Mouse (Mus musculus): ENCODE data around the gene Birc2. TPM values are rescaled to one million over a fixed set of nuclear protein-coding genes. Genes with fewer than 3 reads are reported as not detected.
"Not testable (repeated sequence)": the region's sequence is repeated elsewhere in the genome, so short reads cannot be mapped to it uniquely, and the experiment has no call there.

The Birc2 gene
- 10 to 100 TPM; 34.9 to 36.6 TPM for total RNA-seq (2021)
- long read RNA-seq, experiment 1, transcript Birc2-202 (7 exons, 3,130 nt): minor isoform, 5 of 49 reads
- long read RNA-seq, experiment 1, transcript Birc2-204 (8 exons, 3,331 nt): major isoform, 30 of 49 reads
- long read RNA-seq, experiment 1, partial matches to known transcripts: 7 of 49 reads
- long read RNA-seq, experiment 1, other reads (novel, unspliced or antisense): 7 of 49 reads
- long read RNA-seq, experiment 2, transcript Birc2-202 (7 exons, 3,130 nt): minor isoform, 7 of 44 reads
- long read RNA-seq, experiment 2, transcript Birc2-204 (8 exons, 3,331 nt): major isoform, 30 of 44 reads
- long read RNA-seq, experiment 2, partial matches to known transcripts: 1 of 44 reads
- long read RNA-seq, experiment 2, other reads (novel, unspliced or antisense): 6 of 44 reads

- peak; percentile 96 to 97 for DNase-seq (ENCODE audit: low spot score in 2 of 2)
Observed at GRCm38 (mm10) chr9:7836905-7837805, at the start of gene Birc2. Gene Birc2 (minus strand): TSS chr9:7837064.

GRCm38 (mm10) chr9:7884346-7884745 lies 47.5 kb upstream of the Birc2 start:
- DNase-seq (ENCODE audit: low spot score in 2 of 2): no peak

DNA sequence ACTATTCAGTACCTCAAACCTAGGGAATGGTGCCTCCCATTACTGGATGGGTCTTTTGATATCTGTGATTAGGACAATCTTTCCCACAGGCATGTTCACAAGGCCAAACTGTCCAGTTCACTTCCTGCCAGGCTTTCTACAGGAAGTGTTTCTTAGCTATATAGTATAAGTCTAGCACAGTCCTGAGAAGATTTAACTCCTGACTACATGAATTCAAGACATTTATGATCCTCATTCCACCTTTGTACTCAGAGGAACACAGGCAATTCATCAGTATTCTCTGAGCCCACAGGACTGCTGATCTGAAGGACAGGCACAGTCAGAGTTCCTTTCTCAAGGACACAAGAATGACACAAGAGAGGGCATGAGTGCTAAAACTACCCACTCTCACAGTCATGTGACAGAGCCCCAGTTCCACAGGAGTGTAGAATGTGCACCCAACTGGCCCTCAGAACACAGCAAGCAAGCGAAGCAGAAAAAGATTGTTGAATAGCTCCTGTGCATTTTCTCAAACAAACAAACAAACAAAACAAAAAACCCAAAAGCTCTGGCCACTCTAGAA lies 45.5 kb upstream of the Birc2 start:
- no peak for DNase-seq (ENCODE audit: low spot score in 2 of 2)

DNA sequence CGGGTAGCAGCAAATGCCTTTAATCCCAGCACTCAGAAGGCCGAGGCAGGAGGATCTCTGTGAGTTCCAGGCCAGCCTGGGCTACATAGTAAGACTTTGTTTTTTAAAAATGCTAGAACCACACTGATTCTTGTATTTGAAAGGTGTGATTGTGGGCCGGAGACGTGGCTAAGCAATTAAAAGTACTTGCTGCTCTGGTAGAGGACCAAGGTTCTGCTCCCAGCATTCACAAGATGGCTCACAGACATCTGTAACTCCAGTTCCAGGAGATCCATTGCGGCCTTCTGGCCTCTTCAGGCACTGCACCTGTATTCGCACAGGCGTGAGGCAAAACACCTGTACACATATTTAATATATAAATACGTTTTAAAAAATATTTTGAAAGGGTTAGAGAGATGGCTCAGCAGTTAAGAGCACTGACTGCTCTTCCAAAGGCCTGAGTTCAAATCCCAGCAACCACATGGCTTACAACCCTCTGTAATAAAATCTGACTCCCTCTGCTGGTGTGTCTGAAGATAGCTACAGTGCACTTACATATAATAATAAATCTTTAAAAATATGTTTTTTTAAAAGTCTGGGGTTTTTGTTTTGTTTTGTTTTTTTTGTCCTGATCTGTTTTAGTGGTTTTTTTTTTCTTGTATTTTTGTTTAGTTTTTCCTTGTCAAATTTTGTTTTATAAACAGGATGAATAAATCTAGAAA lies 36.8 kb upstream of the Birc2 start:
- DNase-seq (ENCODE audit: low spot score in 2 of 2): no peak

GRCm38 (mm10) chr9:7872775-7873439 lies 36.0 kb upstream of the Birc2 start, which contains the start of gene Birc3:
Gene Birc3 (minus strand): TSS chr9:7873186.
- DNase-seq (ENCODE audit: low spot score in 2 of 2): peak; percentile 17

GRCm38 (mm10) chr9:7872044-7872774 lies 35.3 kb upstream of the Birc2 start:
- peak in 1 of 2 experiments; percentile 4 for DNase-seq (ENCODE audit: low spot score in 2 of 2)

- no peak for DNase-seq (ENCODE audit: low spot score in 2 of 2)
Observed at GRCm38 (mm10) chr9:7871316-7872043, 34.6 kb upstream of the Birc2 start.

DNA sequence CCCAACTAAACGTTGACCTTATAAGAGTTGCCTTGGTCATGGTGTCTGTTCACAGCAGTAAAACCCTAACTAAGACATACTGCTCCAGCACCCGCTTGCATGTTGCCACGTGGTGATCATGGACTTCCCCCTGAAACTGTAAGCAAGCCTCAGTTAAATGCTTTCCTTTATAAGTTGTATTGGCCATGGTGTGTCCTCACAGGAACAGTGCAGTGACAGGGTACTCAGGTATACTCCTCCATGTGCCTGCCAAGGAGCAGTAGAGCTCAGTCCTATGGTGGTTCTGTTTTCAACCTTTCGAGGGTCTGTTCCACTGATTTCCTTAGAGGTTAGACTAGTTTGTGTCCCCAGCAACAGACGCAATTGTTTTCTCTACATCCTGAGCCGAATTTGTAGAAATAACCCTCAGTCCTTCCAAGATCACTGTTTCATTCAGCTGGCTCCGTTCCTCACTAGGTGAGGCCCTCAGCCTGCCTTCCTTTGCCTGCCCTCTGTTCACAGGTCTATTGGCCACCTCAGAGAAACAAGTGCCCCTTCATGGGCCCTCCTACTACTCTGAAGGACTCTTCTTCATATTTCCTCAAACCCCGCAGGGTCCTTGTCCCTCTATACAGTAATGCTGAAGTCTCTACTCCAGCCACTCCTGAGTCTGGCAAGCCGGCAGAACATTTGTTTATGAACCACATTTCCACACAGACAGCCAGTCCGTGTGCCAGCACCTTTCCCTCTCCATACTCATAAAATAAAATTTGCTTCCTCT lies 33.9 kb upstream of the Birc2 start:
- no peak for DNase-seq (ENCODE audit: low spot score in 2 of 2)

- no peak for DNase-seq (ENCODE audit: low spot score in 2 of 2)
Observed at GRCm38 (mm10) chr9:7868838-7869491, 32.1 kb upstream of the Birc2 start.

- no peak for DNase-seq (ENCODE audit: low spot score in 2 of 2)
Observed at GRCm38 (mm10) chr9:7867981-7868380, 31.1 kb upstream of the Birc2 start.

DNA sequence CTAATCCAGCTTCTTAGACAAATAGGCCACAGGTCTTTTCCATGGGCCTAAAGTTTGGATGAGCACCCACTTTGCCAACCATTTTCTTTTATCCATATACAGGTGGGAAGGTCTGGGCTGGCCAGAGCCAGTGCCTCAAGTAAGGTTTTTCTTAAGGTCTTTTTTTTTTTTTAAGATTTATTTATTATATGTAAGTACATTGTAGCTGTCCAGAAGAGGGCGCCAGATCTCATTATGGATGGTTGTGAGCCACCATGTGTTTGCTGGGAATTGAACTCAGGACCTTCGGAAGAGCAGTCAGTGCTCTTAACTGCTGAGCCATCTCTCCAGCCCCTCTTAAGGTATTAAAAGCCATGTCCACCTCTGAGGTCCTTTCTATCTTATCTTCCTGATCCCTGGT lies 30.1 kb upstream of the Birc2 start:
- not testable (repeated sequence) for DNase-seq (ENCODE audit: low spot score in 2 of 2)

DNA sequence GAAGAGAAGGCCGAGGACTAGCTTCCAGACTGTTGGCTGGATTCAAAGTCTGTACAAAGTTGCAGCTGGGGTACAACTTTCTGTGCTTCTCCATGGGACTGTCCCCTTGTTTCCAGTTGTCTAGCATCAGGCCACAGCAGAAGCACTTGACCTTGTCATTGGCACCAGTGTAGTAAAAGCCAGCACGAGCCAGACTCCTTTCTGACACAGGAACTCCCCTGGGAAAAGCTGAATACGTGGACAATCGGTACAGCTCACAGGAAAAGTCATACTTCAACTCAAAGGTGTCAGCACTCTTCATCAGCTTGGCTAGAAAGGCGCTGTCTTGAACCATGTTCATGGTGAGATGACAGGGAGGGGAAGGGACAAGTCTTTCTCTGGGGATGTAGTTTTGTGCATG lies 24.1 kb upstream of the Birc2 start:
- no peak for DNase-seq (ENCODE audit: low spot score in 2 of 2)

- DNase-seq (ENCODE audit: low spot score in 2 of 2): no peak
Observed at GRCm38 (mm10) chr9:7855912-7856311, 19.0 kb upstream of the Birc2 start.

- peak; percentile 14 to 29 for DNase-seq (ENCODE audit: low spot score in 2 of 2)
Observed at GRCm38 (mm10) chr9:7855374-7855773, 18.5 kb upstream of the Birc2 start.

DNA sequence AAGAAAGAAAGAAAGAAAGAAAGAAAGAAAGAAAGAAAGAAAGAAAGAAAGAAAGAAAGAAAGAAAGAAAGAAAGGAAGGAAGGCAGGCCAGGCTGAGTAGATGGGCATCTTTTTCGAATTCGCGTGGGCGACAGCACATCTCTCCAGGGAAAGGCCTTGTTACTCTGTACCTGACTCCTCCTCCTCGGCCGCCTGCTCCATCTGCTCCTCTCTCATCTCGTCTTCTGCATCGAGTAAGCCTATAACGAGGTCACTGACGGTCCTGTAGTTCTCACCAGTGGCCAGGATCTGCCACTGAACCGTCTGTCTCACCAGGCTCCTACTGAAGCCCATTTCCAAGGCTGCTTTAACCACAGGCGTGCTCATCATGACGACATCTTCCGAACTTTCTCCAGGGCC lies 17.3 kb upstream of the Birc2 start:
- DNase-seq (ENCODE audit: low spot score in 2 of 2): not testable (repeated sequence)

GRCm38 (mm10) chr9:7852346-7853230 lies 15.7 kb upstream of the Birc2 start:
- DNase-seq (ENCODE audit: low spot score in 2 of 2): no peak

- no peak for DNase-seq (ENCODE audit: low spot score in 2 of 2)
Observed at GRCm38 (mm10) chr9:7851841-7852240, 15.0 kb upstream of the Birc2 start.
